Mouse (Mus musculus): ENCODE data around the gene Sap25. TPM values are rescaled to one million over a fixed set of nuclear protein-coding genes. Genes with fewer than 3 reads are reported as not detected.

Gene Sap25
- polyA plus RNA-seq, 1 experiment from 2014 or later = 6.7 TPM

DNA sequence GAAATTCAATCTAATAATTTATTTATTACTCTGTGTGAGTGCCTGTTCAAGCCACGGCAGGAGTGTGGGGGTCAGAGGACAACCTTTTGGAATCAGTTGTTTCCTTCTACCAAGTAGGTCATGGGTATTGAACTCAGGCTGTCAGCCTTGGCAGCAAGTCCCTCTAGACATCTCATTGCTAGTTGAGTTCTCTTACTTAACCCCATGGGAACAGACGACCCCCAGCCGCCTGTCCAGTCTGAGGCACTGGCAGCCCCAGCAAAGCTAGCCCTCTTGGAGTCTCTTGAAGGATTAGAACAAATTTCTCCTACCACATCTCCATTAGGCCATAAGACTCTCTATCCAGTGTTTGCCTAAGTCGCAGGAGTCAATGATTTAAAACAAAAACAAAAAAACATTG is 38.6 kb downstream of the Sap25 start:
- Histone ChIP-seq H3K4me2 (ENCODE audit: low read depth, low read length) (no peak overlapping the region), H3K4me3 (ENCODE audit: low read depth, low read length) (no peak overlapping the region), H3K9me3 (replicated peaks; ENCODE audit: control insufficient read depth, low read length) (no peaks in the 10 kb centered on the region), H3K4me1 (ENCODE audit: control insufficient read depth, low read depth, low read length) (peaks cover 25% of the 10 kb centered on the region), H3K9ac (ENCODE audit: low read depth, low read length) (no peak overlapping the region), H3K27me3 (ENCODE audit: control insufficient read depth, insufficient read depth, low read depth, low read length) (no peaks in the 10 kb centered on the region), H3K27ac (ENCODE audit: low read length) (no peak overlapping the region), H3K36me3 (ENCODE audit: control insufficient read depth, insufficient read depth) (peaks cover 23% of the 10 kb centered on the region)
- ATAC-seq (ENCODE audit: low read depth) = no peak
- WGBS (ENCODE audit: insufficient replicate concordance) = 87% methylated on average over 4 of the region's 4 CpGs

DNA sequence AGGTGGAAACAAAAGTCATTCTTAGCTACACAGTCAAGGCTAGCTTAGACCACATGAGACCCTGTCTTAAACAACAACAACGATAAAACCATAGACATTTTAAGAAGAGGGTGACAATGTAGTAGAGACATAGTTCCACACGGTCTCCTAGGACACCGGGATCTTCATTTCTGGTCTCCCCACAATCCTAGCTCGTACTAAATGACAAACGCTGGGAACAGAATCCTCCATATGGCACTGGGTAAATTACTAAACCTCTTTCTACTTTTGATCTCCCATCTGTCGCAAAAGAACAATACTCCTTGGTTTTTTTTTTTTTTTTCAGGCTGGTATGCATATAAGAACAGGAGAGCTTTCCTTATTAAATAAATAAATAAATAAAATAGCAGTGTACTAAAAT is 41.4 kb downstream of the Sap25 start:
- WGBS (ENCODE audit: insufficient replicate concordance) = 90% methylated on average over 6 of the region's 6 CpGs
- H3K27me3 ChIP-seq (ENCODE audit: control insufficient read depth, insufficient read depth, low read depth, low read length) = no peaks in the 10 kb centered on the region
- H3K4me1 ChIP-seq (ENCODE audit: control insufficient read depth, low read depth, low read length) = peaks cover 36% of the 10 kb centered on the region
- peak overlapping the region; percentile 40; the same call in 1 of the 2 replicates for H3K9ac ChIP-seq (ENCODE audit: low read depth, low read length)
- H3K27ac ChIP-seq (ENCODE audit: low read length) = no peak overlapping the region
- peak overlapping the region; percentile 88 for H3K4me3 ChIP-seq (ENCODE audit: low read depth, low read length)
- H3K9me3 ChIP-seq (replicated peaks; ENCODE audit: control insufficient read depth, low read length) = no peaks in the 10 kb centered on the region
- ATAC-seq (ENCODE audit: low read depth) = no peak
- H3K36me3 ChIP-seq (ENCODE audit: control insufficient read depth, insufficient read depth) = peaks cover 15% of the 10 kb centered on the region
- peak overlapping the region; percentile 76 for H3K4me2 ChIP-seq (ENCODE audit: low read depth, low read length)

DNA sequence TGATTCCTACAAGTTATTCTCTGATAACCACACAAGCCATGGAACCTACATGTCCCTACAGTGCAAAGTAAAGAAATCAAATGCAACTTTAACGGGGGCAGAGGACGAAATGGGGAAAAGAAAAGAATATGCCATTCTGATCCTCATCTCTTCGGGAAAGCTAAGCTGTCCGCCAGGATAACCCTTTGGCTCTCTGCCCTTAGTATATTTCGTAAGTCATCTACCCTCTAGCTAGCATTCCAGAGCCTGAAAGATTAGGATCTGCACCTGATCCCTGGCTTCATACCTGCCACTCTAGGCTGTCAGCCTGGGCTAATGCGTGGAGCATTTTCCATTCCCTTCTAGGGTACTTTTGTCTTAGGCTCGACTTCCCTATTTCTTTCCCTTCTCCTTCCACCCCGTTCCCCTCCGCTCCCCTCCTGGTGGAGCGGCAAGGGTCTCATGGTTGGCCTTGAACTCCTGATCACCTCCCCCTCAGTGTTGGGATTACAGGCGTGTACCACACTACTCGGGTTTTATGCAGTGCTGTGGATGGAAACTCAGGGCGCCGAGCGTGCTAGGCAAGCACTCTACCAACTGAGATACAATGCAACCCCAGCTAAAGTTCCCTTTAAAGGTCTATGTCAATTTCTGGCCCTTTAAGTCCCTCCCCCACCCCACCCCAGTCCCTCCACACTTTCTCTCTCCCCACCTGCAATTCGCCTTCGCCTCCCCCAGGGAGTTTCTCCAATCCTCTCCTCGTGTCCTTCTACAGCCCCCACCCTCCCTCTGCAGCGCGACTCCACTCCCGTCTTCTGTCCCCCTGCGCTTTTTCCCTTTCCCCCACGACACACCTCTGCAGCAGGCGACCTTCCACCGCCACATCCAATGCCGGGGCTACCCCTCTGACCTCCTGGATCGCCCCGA is 42.5 kb downstream of the Sap25 start:
- H3K27me3 ChIP-seq (ENCODE audit: control insufficient read depth, insufficient read depth, low read depth, low read length) = no peaks in the 10 kb centered on the region
- H3K9me3 ChIP-seq (replicated peaks; ENCODE audit: control insufficient read depth, low read length) = no peaks in the 10 kb centered on the region
- peaks cover 12% of the 10 kb centered on the region for H3K36me3 ChIP-seq (ENCODE audit: control insufficient read depth, insufficient read depth)
- peaks cover 41% of the 10 kb centered on the region for H3K4me1 ChIP-seq (ENCODE audit: control insufficient read depth, low read depth, low read length)
- peak overlapping the region; percentile 85 for H3K9ac ChIP-seq (ENCODE audit: low read depth, low read length)
- 4% methylated on average over 28 of the region's 28 CpGs for WGBS (ENCODE audit: insufficient replicate concordance)
- no peak for ATAC-seq (ENCODE audit: low read depth)
- H3K4me3 ChIP-seq (ENCODE audit: low read depth, low read length) = peak overlapping the region; percentile 88
- peak overlapping the region; percentile 76 for H3K4me2 ChIP-seq (ENCODE audit: low read depth, low read length)
- H3K27ac ChIP-seq (ENCODE audit: low read length) = peak overlapping the region; percentile 89

DNA sequence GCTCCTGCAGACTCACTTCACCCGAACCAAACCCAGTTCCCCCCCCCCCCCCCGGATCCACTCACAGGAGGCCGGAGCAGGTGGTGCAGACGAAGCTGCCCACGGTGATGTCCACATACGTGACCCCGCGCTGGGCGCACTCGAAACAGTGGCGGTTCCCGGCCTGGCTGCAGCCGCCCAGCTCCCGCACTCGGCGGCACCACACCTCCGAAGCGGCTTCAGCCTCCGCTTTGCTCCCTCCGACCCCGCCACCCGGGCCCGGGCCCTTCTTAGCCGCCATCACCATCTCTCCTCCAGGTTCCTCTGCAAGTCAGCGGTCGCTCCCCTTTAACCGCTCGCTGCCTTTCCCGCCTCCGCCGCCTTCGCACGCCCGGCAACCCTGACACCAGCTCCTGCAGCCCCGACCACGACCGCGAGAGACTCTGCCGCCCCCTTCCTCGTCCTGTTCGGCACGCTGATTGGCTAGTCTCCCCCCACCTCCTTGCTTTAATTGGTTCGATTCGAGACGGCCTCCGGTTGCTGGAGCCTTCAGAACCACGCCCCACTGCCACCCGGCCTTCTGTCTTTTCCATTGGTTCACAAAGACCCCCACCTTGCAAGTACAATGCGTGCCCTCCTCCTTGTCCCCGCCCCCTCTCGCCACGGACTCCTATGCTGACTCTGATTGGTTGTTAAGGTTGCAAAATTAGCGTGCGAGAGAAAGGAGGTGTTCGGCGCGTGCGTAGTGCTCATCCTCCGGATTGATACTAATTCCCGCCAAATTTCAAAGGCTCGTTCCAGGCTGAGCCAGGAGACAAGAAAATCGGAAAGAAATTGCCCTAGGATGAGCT is 43.4 kb downstream of the Sap25 start, which contains the start of gene Agfg2:
Gene Agfg2, minus strand, starts transcription at position 433 of the 830 bp plus-strand sequence.
- Histone ChIP-seq H3K27me3 (ENCODE audit: control insufficient read depth, insufficient read depth, low read depth, low read length) (no peaks in the 10 kb centered on the region), H3K27ac (ENCODE audit: low read length) (peak within 1 kb of the TSS; percentile 93), H3K9me3 (replicated peaks; ENCODE audit: control insufficient read depth, low read length) (no peaks in the 10 kb centered on the region), H3K36me3 (ENCODE audit: control insufficient read depth, insufficient read depth) (peaks cover 12% of the 10 kb centered on the region), H3K4me1 (ENCODE audit: control insufficient read depth, low read depth, low read length) (peaks cover 41% of the 10 kb centered on the region), H3K4me2 (ENCODE audit: low read depth, low read length) (peak within 1 kb of the TSS; percentile 76), H3K9ac (ENCODE audit: low read depth, low read length) (peak within 1 kb of the TSS; percentile 85), H3K4me3 (ENCODE audit: low read depth, low read length) (peak within 1 kb of the TSS; percentile 88)
- peak; percentile 90 for ATAC-seq (ENCODE audit: low read depth)
- under 1% methylated on average over 60 of the region's 62 CpGs for WGBS (ENCODE audit: insufficient replicate concordance)

DNA sequence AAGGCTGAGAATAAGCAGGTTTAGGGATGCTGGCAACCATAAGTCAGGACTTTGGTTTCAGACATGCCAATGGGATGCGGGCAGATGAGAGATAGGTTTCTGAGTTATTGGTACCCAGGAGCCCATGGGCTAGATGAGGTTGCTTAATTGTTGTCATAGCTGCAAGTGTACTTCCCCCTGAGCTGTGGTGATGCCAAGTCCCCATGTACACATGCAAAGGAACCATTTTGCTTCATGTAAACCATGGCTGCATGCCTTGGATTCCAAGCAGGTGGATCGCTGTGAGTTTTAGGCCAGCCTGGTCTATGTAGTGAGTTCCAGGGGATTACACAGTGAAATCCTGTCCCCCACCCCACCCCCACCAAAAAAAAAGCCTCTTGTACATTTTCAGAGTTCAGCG is 44.5 kb downstream of the Sap25 start:
- Histone ChIP-seq H3K27me3 (ENCODE audit: control insufficient read depth, insufficient read depth, low read depth, low read length) (no peaks in the 10 kb centered on the region), H3K9me3 (replicated peaks; ENCODE audit: control insufficient read depth, low read length) (no peaks in the 10 kb centered on the region), H3K36me3 (ENCODE audit: control insufficient read depth, insufficient read depth) (peaks cover 7% of the 10 kb centered on the region), H3K4me3 (ENCODE audit: low read depth, low read length) (peak overlapping the region; percentile 39), H3K9ac (ENCODE audit: low read depth, low read length) (peak overlapping the region; percentile 50), H3K4me1 (ENCODE audit: control insufficient read depth, low read depth, low read length) (peaks cover 41% of the 10 kb centered on the region), H3K27ac (ENCODE audit: low read length) (peak overlapping the region; percentile 93), H3K4me2 (ENCODE audit: low read depth, low read length) (peak overlapping the region; percentile 76)
- 48% methylated on average over 3 of the region's 3 CpGs for WGBS (ENCODE audit: insufficient replicate concordance)
- ATAC-seq (ENCODE audit: low read depth) = no peak

DNA sequence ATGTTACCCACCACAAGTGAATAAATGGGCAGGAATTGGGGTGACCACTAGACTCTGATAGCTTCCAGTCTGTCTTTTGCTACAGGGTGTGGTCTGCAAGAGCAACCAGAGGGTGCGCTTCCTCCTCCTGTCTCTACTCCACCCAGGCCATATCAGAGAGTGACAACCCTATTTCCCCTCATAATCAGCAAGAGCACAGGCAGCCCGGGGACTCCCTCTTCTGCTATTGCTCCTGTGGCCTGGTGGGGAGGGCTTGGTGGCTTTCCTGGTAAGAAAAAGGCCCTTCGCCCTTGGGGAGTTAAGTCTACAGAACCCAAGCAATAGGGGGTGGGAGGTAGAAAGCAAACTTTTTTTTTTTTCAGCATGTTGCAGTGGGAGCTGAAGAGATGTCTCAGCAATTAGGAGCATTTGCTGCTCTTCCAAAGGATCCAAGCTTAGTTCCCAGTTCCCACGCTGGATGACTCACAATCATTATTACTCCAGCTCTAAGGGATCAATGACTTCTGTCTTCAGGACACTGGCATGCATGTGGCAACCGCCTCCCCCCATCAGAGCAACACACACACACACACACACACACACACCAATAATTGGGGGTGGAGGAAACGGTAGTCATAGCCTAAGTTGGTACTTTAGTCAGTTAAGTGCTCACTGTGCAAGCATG is 45.1 kb downstream of the Sap25 start:
- peak overlapping the region; percentile 76 for H3K4me2 ChIP-seq (ENCODE audit: low read depth, low read length)

DNA sequence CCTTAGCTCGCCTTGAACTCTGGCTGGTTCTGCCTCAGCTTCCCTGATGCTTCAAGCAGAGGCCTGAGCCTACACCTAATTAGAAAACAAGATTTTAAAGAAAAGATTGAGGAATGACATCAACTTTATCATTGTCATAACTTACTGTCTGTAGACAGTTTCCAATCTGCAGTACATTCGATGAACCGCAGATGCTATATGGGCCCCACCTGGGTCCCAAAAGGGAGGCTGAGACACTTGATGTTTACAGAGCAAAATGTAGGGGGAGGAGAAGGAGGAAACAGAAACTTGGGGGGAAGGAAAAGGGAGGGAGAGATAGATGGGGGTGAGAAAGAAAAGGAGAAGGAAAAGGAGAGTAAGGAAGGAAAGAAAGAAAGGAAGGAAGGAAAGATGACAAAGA is 48.8 kb downstream of the Sap25 start:
- H3K9ac ChIP-seq (ENCODE audit: low read depth, low read length) = no peak overlapping the region
- no peak for ATAC-seq (ENCODE audit: low read depth)
- no peaks in the 10 kb centered on the region for H3K9me3 ChIP-seq (replicated peaks; ENCODE audit: control insufficient read depth, low read length)
- WGBS (ENCODE audit: insufficient replicate concordance) = 82% methylated on average over 3 of the region's 3 CpGs
- no peaks in the 10 kb centered on the region for H3K36me3 ChIP-seq (ENCODE audit: control insufficient read depth, insufficient read depth)
- no peak overlapping the region for H3K27ac ChIP-seq (ENCODE audit: low read length)
- no peaks in the 10 kb centered on the region for H3K27me3 ChIP-seq (ENCODE audit: control insufficient read depth, insufficient read depth, low read depth, low read length)
- H3K4me1 ChIP-seq (ENCODE audit: control insufficient read depth, low read depth, low read length) = peaks cover 26% of the 10 kb centered on the region
- H3K4me2 ChIP-seq (ENCODE audit: low read depth, low read length) = no peak overlapping the region
- H3K4me3 ChIP-seq (ENCODE audit: low read depth, low read length) = no peak overlapping the region

More for the DNA sequence above, 45.1 kb downstream of the Sap25 start:
- peak; percentile 85 for ATAC-seq (ENCODE audit: low read depth)
- Histone ChIP-seq H3K36me3 (ENCODE audit: control insufficient read depth, insufficient read depth) (peaks cover 5% of the 10 kb centered on the region; the same call in 1 of the 2 replicates), H3K9ac (ENCODE audit: low read depth, low read length) (peak overlapping the region; percentile 58), H3K4me3 (ENCODE audit: low read depth, low read length) (peak overlapping the region; percentile 39), H3K27me3 (ENCODE audit: control insufficient read depth, insufficient read depth, low read depth, low read length) (no peaks in the 10 kb centered on the region), H3K27ac (ENCODE audit: low read length) (peak overlapping the region; percentile 93), H3K4me1 (ENCODE audit: control insufficient read depth, low read depth, low read length) (peaks cover 39% of the 10 kb centered on the region), H3K9me3 (replicated peaks; ENCODE audit: control insufficient read depth, low read length) (no peaks in the 10 kb centered on the region)
- 20% methylated on average over 6 of the region's 6 CpGs for WGBS (ENCODE audit: insufficient replicate concordance)

DNA sequence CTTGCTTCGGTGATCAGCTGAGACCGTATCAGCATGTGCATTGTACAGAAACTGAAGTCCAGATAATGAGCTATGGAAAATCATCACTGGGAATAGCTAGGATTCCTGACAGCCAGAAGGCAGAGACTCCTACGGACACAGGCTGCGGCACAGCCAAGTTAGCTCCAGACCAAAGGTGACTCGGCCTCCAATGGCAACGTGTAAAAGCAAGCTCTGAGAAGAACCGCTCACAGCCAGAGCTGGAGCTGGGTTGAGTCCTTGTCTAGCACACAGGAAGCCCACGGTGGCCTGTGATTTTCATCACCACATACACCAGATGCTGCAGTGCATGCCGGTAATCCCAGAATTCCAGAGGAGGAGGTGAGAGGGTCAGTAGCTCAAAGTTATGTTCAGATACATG is 49.4 kb downstream of the Sap25 start:
- Histone ChIP-seq H3K9me3 (replicated peaks; ENCODE audit: control insufficient read depth, low read length) (no peaks in the 10 kb centered on the region), H3K4me3 (ENCODE audit: low read depth, low read length) (no peak overlapping the region), H3K4me1 (ENCODE audit: control insufficient read depth, low read depth, low read length) (peaks cover 21% of the 10 kb centered on the region), H3K36me3 (ENCODE audit: control insufficient read depth, insufficient read depth) (no peaks in the 10 kb centered on the region), H3K27me3 (ENCODE audit: control insufficient read depth, insufficient read depth, low read depth, low read length) (no peaks in the 10 kb centered on the region), H3K9ac (ENCODE audit: low read depth, low read length) (no peak overlapping the region), H3K27ac (ENCODE audit: low read length) (no peak overlapping the region), H3K4me2 (ENCODE audit: low read depth, low read length) (no peak overlapping the region)
- no peak for ATAC-seq (ENCODE audit: low read depth)
- 66% methylated on average over 9 of the region's 9 CpGs for WGBS (ENCODE audit: insufficient replicate concordance)
